Mouse (Mus musculus) kidney, embryonic 15.5 days (tissue): ENCODE measurements around the gene Arhgef38. TPM values are rescaled to one million over a fixed set of nuclear protein-coding genes. Genes with fewer than 3 reads are reported as not detected.

ENCODE experiments used
- ATAC-seq: fragments of 200-750 bp; cut with Nextera tagmentation; replicated peaks from 2 replicates; pipeline ENCODE4 v1.8.0; 2017; ENCODE audit warnings: moderate TSS enrichment; ENCODE audit not compliant: low FRiP score
- H3K27ac ChIP-seq: fragments of 300-500 bp; sonication (generic); 2 replicates; pipeline ENCODE4 v1.5.1; 2015; ENCODE audit warnings: mild to moderate bottlenecking, inconsistent platforms
- H3K27me3 ChIP-seq: fragments of 300-500 bp; sonication (generic); 2 replicates; pipeline ENCODE4 v1.6.1; 2015; ENCODE audit warnings: inconsistent platforms
- H3K36me3 ChIP-seq: fragments of 300-500 bp; sonication (generic); 2 replicates; pipeline ENCODE4 v1.6.1; 2015; ENCODE audit warnings: inconsistent platforms
- H3K4me1 ChIP-seq: fragments of 300-500 bp; sonication (generic); 2 replicates; pipeline ENCODE4 v1.6.1; 2015; ENCODE audit warnings: inconsistent platforms
- H3K4me2 ChIP-seq: fragments of 300-500 bp; sonication (generic); 2 replicates; pipeline ENCODE4 v1.6.1; 2015; ENCODE audit warnings: moderate library complexity, mild to moderate bottlenecking, inconsistent platforms
- H3K4me3 ChIP-seq: fragments of 300-500 bp; sonication (generic); replicated peaks from 2 replicates; pipeline ENCODE4 v1.5.1; 2015; ENCODE audit warnings: mild to moderate bottlenecking, inconsistent platforms
- H3K9ac ChIP-seq: fragments of 300-500 bp; sonication (generic); 2 replicates; pipeline ENCODE4 v1.6.1; 2015; ENCODE audit warnings: mild to moderate bottlenecking, inconsistent platforms
- H3K9me3 ChIP-seq: fragments of 300-500 bp; sonication (generic); replicated peaks from 2 replicates; pipeline ENCODE4 v1.6.1; 2016; ENCODE audit warnings: inconsistent platforms
- WGBS: fragments of 180-500 bp; shearing (Covaris S2); methylation state at CpG from one replicate; pipeline ENCODE4 v1.1.7; 2015; ENCODE audit warnings: mixed read lengths; 5-methylcytosine and 5-hydroxymethylcytosine counted together
- polyA plus RNA-seq: library from polyadenylated mRNA; unstranded; fragments of >200 nt; fragmentation: Nextera tagmentation; extraction: Ambion mirVana; gene quantifications from 2 replicates; pipeline ENCODE4 v1.2.1, GENCODE M21; 2015

Arhgef38 gene
- polyA plus RNA-seq, 1 experiment from 2014 or later, result 5.0 TPM

GRCm38 (mm10) chr3:133213434-133214114 is 21.2 kb downstream of the Arhgef38 start:
- Histone ChIP-seq H3K4me3 (no peak overlapping the region), H3K9ac (no peak overlapping the region), H3K27ac (no peak overlapping the region), H3K9me3 (no peaks in the 10 kb centered on the region), H3K36me3 (no peaks in the 10 kb centered on the region), H3K27me3 (no peaks in the 10 kb centered on the region), H3K4me2 (no peak overlapping the region), H3K4me1 (peaks cover 5% of the 10 kb centered on the region; the same call in 1 of the 2 replicates)
- ATAC-seq, result no peak
- WGBS, result 80% methylated on average over 3 of the region's 3 CpGs

- 69% methylated on average over 3 of the region's 3 CpGs for WGBS
- H3K9ac ChIP-seq, result no peak overlapping the region
- H3K27ac ChIP-seq, result no peak overlapping the region
- no peaks in the 10 kb centered on the region for H3K27me3 ChIP-seq
- H3K4me3 ChIP-seq, result no peak overlapping the region
- no peak for ATAC-seq
- H3K9me3 ChIP-seq, result no peaks in the 10 kb centered on the region
- no peak overlapping the region for H3K4me2 ChIP-seq
- peaks cover 5% of the 10 kb centered on the region; the same call in 1 of the 2 replicates for H3K4me1 ChIP-seq
- no peaks in the 10 kb centered on the region for H3K36me3 ChIP-seq
Measured at GRCm38 (mm10) chr3:133211324-133211723, 23.4 kb downstream of the Arhgef38 start.

GRCm38 (mm10) chr3:133203713-133204112 is 31.0 kb downstream of the Arhgef38 start:
- WGBS, result 74% methylated on average over 2 of the region's 2 CpGs

GRCm38 (mm10) chr3:133202171-133202570 is 32.6 kb downstream of the Arhgef38 start:
- H3K27me3 ChIP-seq, result no peaks in the 10 kb centered on the region
- no peaks in the 10 kb centered on the region for H3K4me1 ChIP-seq
- no peak overlapping the region for H3K27ac ChIP-seq
- H3K4me3 ChIP-seq, result no peak overlapping the region
- ATAC-seq, result no peak
- H3K9me3 ChIP-seq, result no peaks in the 10 kb centered on the region
- H3K4me2 ChIP-seq, result no peak overlapping the region
- H3K36me3 ChIP-seq, result no peaks in the 10 kb centered on the region
- 94% methylated on average over 13 of the region's 13 CpGs for WGBS
- H3K9ac ChIP-seq, result no peak overlapping the region

More at GRCm38 (mm10) chr3:133203713-133204112, 31.0 kb downstream of the Arhgef38 start:
- no peak overlapping the region for H3K9ac ChIP-seq
- no peaks in the 10 kb centered on the region for H3K9me3 ChIP-seq
- ATAC-seq, result no peak
- no peak overlapping the region for H3K4me3 ChIP-seq
- no peaks in the 10 kb centered on the region for H3K4me1 ChIP-seq
- no peak overlapping the region for H3K4me2 ChIP-seq
- no peak overlapping the region for H3K27ac ChIP-seq
- H3K27me3 ChIP-seq, result no peaks in the 10 kb centered on the region
- H3K36me3 ChIP-seq, result no peaks in the 10 kb centered on the region

- Histone ChIP-seq H3K4me1 (no peaks in the 10 kb centered on the region), H3K9me3 (no peaks in the 10 kb centered on the region), H3K4me3 (no peak overlapping the region), H3K27ac (no peak overlapping the region), H3K4me2 (no peak overlapping the region), H3K36me3 (no peaks in the 10 kb centered on the region), H3K9ac (no peak overlapping the region), H3K27me3 (no peaks in the 10 kb centered on the region)
- no peak for ATAC-seq
- WGBS, result 74% methylated on average over 3 of the region's 3 CpGs
Measured at GRCm38 (mm10) chr3:133188930-133189329, 45.8 kb downstream of the Arhgef38 start.

GRCm38 (mm10) chr3:133187524-133187923 is 47.2 kb downstream of the Arhgef38 start:
- 93% methylated on average over 3 of the region's 3 CpGs for WGBS
- H3K4me2 ChIP-seq, result no peak overlapping the region
- no peaks in the 10 kb centered on the region for H3K36me3 ChIP-seq
- no peak overlapping the region for H3K4me3 ChIP-seq
- H3K27ac ChIP-seq, result no peak overlapping the region
- ATAC-seq, result no peak
- no peaks in the 10 kb centered on the region for H3K27me3 ChIP-seq
- no peaks in the 10 kb centered on the region for H3K4me1 ChIP-seq
- H3K9ac ChIP-seq, result no peak overlapping the region
- H3K9me3 ChIP-seq, result no peaks in the 10 kb centered on the region

- H3K4me2 ChIP-seq, result no peak overlapping the region
- no peaks in the 10 kb centered on the region for H3K27me3 ChIP-seq
- H3K4me3 ChIP-seq, result no peak overlapping the region
- ATAC-seq, result no peak
- no peaks in the 10 kb centered on the region for H3K9me3 ChIP-seq
- no peaks in the 10 kb centered on the region for H3K4me1 ChIP-seq
- H3K9ac ChIP-seq, result no peak overlapping the region
- no peak overlapping the region for H3K27ac ChIP-seq
- H3K36me3 ChIP-seq, result no peaks in the 10 kb centered on the region
- 66% methylated on average over 12 of the region's 12 CpGs for WGBS
Measured at GRCm38 (mm10) chr3:133176033-133176750, 58.6 kb downstream of the Arhgef38 start.

GRCm38 (mm10) chr3:133172291-133172690 is 62.5 kb downstream of the Arhgef38 start:
- Histone ChIP-seq H3K4me1 (no peaks in the 10 kb centered on the region), H3K4me2 (no peak overlapping the region), H3K9me3 (no peaks in the 10 kb centered on the region), H3K36me3 (no peaks in the 10 kb centered on the region), H3K9ac (no peak overlapping the region), H3K27ac (no peak overlapping the region), H3K27me3 (no peaks in the 10 kb centered on the region), H3K4me3 (no peak overlapping the region)
- 92% methylated on average over 4 of the region's 4 CpGs for WGBS
- ATAC-seq, result no peak

- WGBS, result 83% methylated on average over 7 of the region's 7 CpGs
- no peaks in the 10 kb centered on the region for H3K9me3 ChIP-seq
- H3K4me3 ChIP-seq, result no peak overlapping the region
- no peaks in the 10 kb centered on the region for H3K27me3 ChIP-seq
- H3K4me1 ChIP-seq, result no peaks in the 10 kb centered on the region
- H3K4me2 ChIP-seq, result no peak overlapping the region
- H3K27ac ChIP-seq, result no peak overlapping the region
- no peaks in the 10 kb centered on the region for H3K36me3 ChIP-seq
- H3K9ac ChIP-seq, result no peak overlapping the region
- no peak for ATAC-seq
Measured at GRCm38 (mm10) chr3:133169737-133170136, 65.0 kb downstream of the Arhgef38 start.

- Histone ChIP-seq H3K9me3 (no peaks in the 10 kb centered on the region), H3K4me2 (no peak overlapping the region), H3K9ac (no peak overlapping the region), H3K4me1 (no peaks in the 10 kb centered on the region), H3K27me3 (no peaks in the 10 kb centered on the region), H3K36me3 (no peaks in the 10 kb centered on the region), H3K27ac (no peak overlapping the region), H3K4me3 (no peak overlapping the region)
- WGBS, result 83% methylated on average over 6 of the region's 6 CpGs
- ATAC-seq, result no peak
Measured at GRCm38 (mm10) chr3:133167550-133167949, 67.2 kb downstream of the Arhgef38 start.

GRCm38 (mm10) chr3:133165130-133165529 is 69.6 kb downstream of the Arhgef38 start:
- Histone ChIP-seq H3K36me3 (no peaks in the 10 kb centered on the region), H3K9me3 (no peaks in the 10 kb centered on the region), H3K27me3 (no peaks in the 10 kb centered on the region), H3K4me3 (no peak overlapping the region), H3K9ac (no peak overlapping the region), H3K4me1 (no peaks in the 10 kb centered on the region), H3K27ac (no peak overlapping the region), H3K4me2 (no peak overlapping the region)
- 11% methylated on average over 1 of the region's 1 CpGs for WGBS
- no peak for ATAC-seq

GRCm38 (mm10) chr3:133163913-133164406 is 70.8 kb downstream of the Arhgef38 start:
- no peak overlapping the region for H3K4me2 ChIP-seq
- no peak for ATAC-seq
- WGBS, result 88% methylated on average over 6 of the region's 6 CpGs
- no peak overlapping the region for H3K9ac ChIP-seq
- H3K27me3 ChIP-seq, result no peaks in the 10 kb centered on the region
- no peaks in the 10 kb centered on the region for H3K4me1 ChIP-seq
- no peak overlapping the region for H3K27ac ChIP-seq
- no peaks in the 10 kb centered on the region for H3K36me3 ChIP-seq
- no peaks in the 10 kb centered on the region for H3K9me3 ChIP-seq
- H3K4me3 ChIP-seq, result no peak overlapping the region
